Mouse (Mus musculus): Measurements from ENCODE around the gene Pid1. TPM values are rescaled to one million over a fixed set of nuclear protein-coding genes. Genes with fewer than 3 reads are reported as not detected.
A peak's percentile ranks its signal among the peaks of the same experiment; 100 is the strongest.

The Pid1 gene
- polyA plus RNA-seq, 1 experiment from 2014 or later, result 107 TPM

- Histone ChIP-seq H3K4me2 (replicated peaks) (no peak overlapping the region), H3K4me1 (no peaks in the 10 kb centered on the region), H3K4me3 (no peak overlapping the region), H3K36me3 (no peaks in the 10 kb centered on the region), H3K9ac (no peak overlapping the region), H3K27ac (no peak overlapping the region), H3K27me3 (replicated peaks) (no peaks in the 10 kb centered on the region), H3K9me3 (no peaks in the 10 kb centered on the region)
- 88% methylated on average over 2 of the region's 2 CpGs for WGBS
- ATAC-seq (ENCODE audit: low FRiP score, low read depth), result no peak
Observed at GRCm38 (mm10) chr1:84198887-84199286, 165.1 kb downstream of the Pid1 start.

DNA sequence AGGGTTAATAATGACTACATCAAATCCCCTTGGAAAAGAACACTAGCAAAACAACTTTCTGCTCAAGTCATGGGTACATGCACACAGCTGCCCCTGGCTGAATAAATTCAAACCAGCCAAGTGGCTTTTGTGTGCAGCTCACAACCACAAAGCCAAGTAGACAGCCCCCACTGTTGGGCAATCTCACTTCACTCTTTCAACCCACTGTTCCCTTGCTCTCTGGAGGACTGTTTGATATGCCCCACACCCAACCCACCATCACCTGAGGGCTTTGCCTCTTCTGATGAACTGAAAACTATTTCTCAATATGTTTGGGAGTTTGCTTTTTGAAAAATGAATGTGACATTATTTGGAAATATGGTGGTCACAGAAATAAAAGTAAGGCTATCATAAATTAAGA, 171.8 kb downstream of the Pid1 start:
- H3K4me2 ChIP-seq (replicated peaks), result no peak overlapping the region
- no peaks in the 10 kb centered on the region for H3K36me3 ChIP-seq
- no peaks in the 10 kb centered on the region for H3K4me1 ChIP-seq
- no peaks in the 10 kb centered on the region for H3K27me3 ChIP-seq (replicated peaks)
- H3K9ac ChIP-seq, result no peak overlapping the region
- no peaks in the 10 kb centered on the region for H3K9me3 ChIP-seq
- no peak overlapping the region for H3K27ac ChIP-seq
- ATAC-seq (ENCODE audit: low FRiP score, low read depth), result no peak
- H3K4me3 ChIP-seq, result no peak overlapping the region

DNA sequence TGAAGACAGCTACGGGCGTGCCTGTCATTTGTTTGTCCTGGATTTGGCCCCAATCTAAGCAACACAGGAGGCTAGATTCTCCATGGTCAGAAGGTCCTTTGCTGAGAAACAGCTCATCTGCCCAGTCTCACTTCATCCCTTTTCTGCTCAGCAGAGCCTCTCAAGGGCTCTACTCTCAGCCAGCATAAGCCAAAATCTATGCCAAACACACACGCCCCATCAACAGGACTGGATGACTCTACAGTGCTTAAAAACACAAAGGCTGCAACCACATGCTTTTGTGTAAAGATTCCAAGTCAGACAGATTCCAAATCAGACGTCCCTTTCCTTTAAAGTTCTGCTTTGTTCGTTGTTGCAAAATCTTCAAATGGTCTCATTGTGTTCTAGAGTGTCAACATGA, 174.5 kb downstream of the Pid1 start:
- H3K36me3 ChIP-seq, result no peaks in the 10 kb centered on the region
- H3K4me3 ChIP-seq, result no peak overlapping the region
- no peaks in the 10 kb centered on the region for H3K27me3 ChIP-seq (replicated peaks)
- WGBS, result 86% methylated on average over 5 of the region's 5 CpGs
- no peak overlapping the region for H3K9ac ChIP-seq
- no peak for ATAC-seq (ENCODE audit: low FRiP score, low read depth)
- no peak overlapping the region for H3K27ac ChIP-seq
- no peak overlapping the region for H3K4me2 ChIP-seq (replicated peaks)
- H3K4me1 ChIP-seq, result no peaks in the 10 kb centered on the region
- H3K9me3 ChIP-seq, result no peaks in the 10 kb centered on the region

DNA sequence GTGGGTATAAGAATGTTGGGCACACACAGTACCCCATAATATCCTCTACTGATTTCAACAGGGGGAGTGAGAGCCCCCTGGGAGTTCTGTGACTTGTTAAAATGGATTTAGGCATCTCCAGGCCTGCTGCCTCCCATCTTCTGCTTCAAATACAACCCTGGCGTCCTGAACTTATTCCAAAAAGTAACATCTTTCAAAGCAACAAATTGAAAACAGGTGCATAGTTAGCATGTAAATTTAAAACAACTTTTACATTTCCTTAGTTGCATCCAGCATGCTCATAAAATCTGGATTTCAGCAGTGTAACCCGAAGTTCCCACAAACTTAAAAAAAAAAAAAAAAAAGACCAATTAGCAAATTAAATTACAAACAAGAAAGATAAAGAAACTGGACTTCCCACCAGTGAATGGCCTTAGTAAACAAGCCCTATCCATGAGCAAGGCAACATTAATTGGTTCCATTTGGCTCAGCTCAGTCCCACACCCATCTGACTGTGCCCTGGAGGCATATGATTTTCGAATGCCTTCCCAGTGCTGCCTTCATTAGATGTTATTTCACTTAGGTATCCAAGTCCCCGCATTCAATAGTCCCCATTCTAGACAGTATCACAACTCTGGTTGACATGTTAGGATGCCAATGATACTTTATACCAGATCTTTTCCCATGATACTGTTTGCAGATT, 177.1 kb downstream of the Pid1 start:
- no peaks in the 10 kb centered on the region for H3K4me1 ChIP-seq
- WGBS, result 79% methylated on average over 4 of the region's 4 CpGs
- H3K27me3 ChIP-seq (replicated peaks), result no peaks in the 10 kb centered on the region
- no peak for ATAC-seq (ENCODE audit: low FRiP score, low read depth)
- H3K9me3 ChIP-seq, result no peaks in the 10 kb centered on the region
- no peak overlapping the region for H3K4me3 ChIP-seq
- H3K9ac ChIP-seq, result no peak overlapping the region
- no peak overlapping the region for H3K27ac ChIP-seq
- H3K36me3 ChIP-seq, result no peaks in the 10 kb centered on the region
- H3K4me2 ChIP-seq (replicated peaks), result no peak overlapping the region

DNA sequence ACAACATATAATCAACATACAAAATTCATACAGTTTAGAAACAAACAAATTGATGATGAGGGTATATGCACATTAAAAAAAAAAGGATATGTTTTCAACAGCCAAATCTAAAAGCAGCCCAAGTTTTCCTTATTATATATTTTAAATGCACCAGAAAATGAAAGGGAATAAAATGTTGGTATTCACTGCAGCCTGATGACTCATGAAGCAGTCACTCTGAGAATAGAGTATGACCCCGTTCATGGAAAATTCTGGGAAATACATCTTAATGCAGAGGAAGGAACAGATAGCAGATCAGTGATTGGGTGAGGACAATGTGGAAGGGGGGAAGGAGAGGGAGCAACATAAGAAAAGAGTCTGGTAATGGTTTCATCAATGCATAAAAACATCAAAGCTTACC, 186.3 kb downstream of the Pid1 start:
- Histone ChIP-seq H3K36me3 (no peaks in the 10 kb centered on the region; the same call in 1 of the 2 replicates), H3K9ac (no peak overlapping the region), H3K27me3 (replicated peaks) (no peaks in the 10 kb centered on the region), H3K4me2 (replicated peaks) (no peak overlapping the region), H3K4me1 (peaks cover 4% of the 10 kb centered on the region; the same call in 1 of the 2 replicates), H3K27ac (no peak overlapping the region), H3K9me3 (no peaks in the 10 kb centered on the region), H3K4me3 (no peak overlapping the region)
- 87% methylated on average over 1 of the region's 1 CpGs for WGBS
- no peak for ATAC-seq (ENCODE audit: low FRiP score, low read depth)

- Histone ChIP-seq H3K4me3 (no peak overlapping the region), H3K27ac (no peak overlapping the region), H3K36me3 (no peaks in the 10 kb centered on the region; the same call in 1 of the 2 replicates), H3K9ac (no peak overlapping the region), H3K9me3 (no peaks in the 10 kb centered on the region), H3K4me1 (peaks cover 4% of the 10 kb centered on the region; the same call in 1 of the 2 replicates), H3K4me2 (replicated peaks) (no peak overlapping the region), H3K27me3 (replicated peaks) (no peaks in the 10 kb centered on the region)
- WGBS, result 16% methylated on average over 2 of the region's 2 CpGs
- peak; percentile 82 for ATAC-seq (ENCODE audit: low FRiP score, low read depth)
Observed at GRCm38 (mm10) chr1:84177033-84177432, 186.9 kb downstream of the Pid1 start.

DNA sequence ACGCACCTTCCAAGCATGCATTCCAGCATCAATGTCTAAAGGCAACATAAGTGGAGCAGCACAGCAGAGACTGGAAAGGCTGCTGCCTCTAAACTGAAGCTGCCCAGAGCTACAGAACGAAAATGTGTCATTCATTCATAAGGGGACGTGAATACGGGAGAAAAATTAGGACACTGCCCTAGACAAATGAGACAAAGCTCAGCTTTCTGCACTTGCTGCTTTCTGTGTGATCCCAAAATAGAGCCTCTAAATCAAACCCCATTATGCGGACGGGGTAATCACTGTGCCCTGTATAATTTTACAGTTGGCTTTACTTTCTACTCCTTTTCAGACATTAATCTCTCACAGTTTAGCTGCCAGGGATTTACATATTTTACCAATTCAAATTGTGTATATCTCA, 191.0 kb downstream of the Pid1 start:
- H3K4me3 ChIP-seq, result no peak overlapping the region
- no peak overlapping the region for H3K9ac ChIP-seq
- no peak overlapping the region for H3K27ac ChIP-seq
- no peak for ATAC-seq (ENCODE audit: low FRiP score, low read depth)
- H3K36me3 ChIP-seq, result no peaks in the 10 kb centered on the region; the same call in 1 of the 2 replicates
- H3K4me2 ChIP-seq (replicated peaks), result no peak overlapping the region
- 65% methylated on average over 6 of the region's 6 CpGs for WGBS
- no peaks in the 10 kb centered on the region for H3K27me3 ChIP-seq (replicated peaks)
- H3K9me3 ChIP-seq, result no peaks in the 10 kb centered on the region
- peaks cover 4% of the 10 kb centered on the region; the same call in 1 of the 2 replicates for H3K4me1 ChIP-seq

DNA sequence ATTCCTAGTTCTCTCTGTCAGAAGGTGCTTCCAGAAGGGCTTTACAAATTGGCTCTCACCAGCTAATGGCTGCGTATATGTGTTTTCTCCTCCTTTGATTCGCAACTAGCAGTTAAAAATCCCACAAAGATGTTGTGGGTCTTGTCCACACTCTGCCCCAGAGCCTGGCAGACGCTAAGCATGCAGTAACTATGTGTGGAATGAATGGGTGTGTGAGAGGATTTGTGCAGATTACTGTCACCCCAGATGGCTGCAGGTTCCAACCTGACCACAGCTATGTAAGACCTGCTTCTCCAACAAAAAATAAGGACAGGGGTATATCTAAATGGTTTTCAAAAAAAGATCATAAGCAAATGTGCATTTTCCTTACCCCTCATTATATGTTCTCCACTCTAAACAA, 206.2 kb downstream of the Pid1 start:
- WGBS, result 86% methylated on average over 3 of the region's 3 CpGs
- Histone ChIP-seq H3K27ac (no peak overlapping the region), H3K4me3 (no peak overlapping the region), H3K27me3 (replicated peaks) (no peaks in the 10 kb centered on the region), H3K4me1 (no peaks in the 10 kb centered on the region), H3K9ac (no peak overlapping the region), H3K4me2 (replicated peaks) (no peak overlapping the region), H3K36me3 (no peaks in the 10 kb centered on the region), H3K9me3 (no peaks in the 10 kb centered on the region)
- ATAC-seq (ENCODE audit: low FRiP score, low read depth), result no peak

DNA sequence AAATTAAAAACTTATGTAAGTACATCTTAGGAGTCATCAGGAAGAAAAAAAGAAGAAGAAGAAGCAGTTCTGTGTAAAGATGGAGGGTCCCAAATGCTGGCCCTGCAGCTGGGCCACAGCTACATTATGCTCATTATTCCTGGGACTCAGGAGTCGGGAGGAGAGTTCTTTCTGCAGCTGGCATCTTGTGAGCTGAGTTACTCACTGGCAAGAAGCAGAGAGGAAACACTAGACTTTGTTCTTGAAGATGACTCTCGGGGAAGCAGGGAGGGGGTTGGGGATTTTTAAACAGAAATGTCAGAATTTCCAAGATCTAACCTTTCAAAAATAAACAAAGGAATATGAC, 208.4 kb downstream of the Pid1 start:
- H3K4me1 ChIP-seq, result no peaks in the 10 kb centered on the region
- H3K4me2 ChIP-seq (replicated peaks), result peak overlapping the region; percentile 22
- peak; percentile 63; the same call in 1 of the 2 replicates for ATAC-seq (ENCODE audit: low FRiP score, low read depth)
- no peak overlapping the region for H3K9ac ChIP-seq
- WGBS, result 16% methylated on average over 2 of the region's 2 CpGs
- H3K36me3 ChIP-seq, result no peaks in the 10 kb centered on the region
- H3K27ac ChIP-seq, result no peak overlapping the region
- no peaks in the 10 kb centered on the region for H3K27me3 ChIP-seq (replicated peaks)
- H3K9me3 ChIP-seq, result no peaks in the 10 kb centered on the region
- H3K4me3 ChIP-seq, result no peak overlapping the region

GRCm38 (mm10) chr1:84154725-84155584, 209.0 kb downstream of the Pid1 start:
- H3K4me2 ChIP-seq (replicated peaks), result peak overlapping the region; percentile 22; the same call in 1 of the 2 replicates
- no peaks in the 10 kb centered on the region for H3K9me3 ChIP-seq
- 50% methylated on average over 12 of the region's 12 CpGs for WGBS
- ATAC-seq (ENCODE audit: low FRiP score, low read depth), result peak; percentile 79
- no peak overlapping the region for H3K4me3 ChIP-seq
- H3K9ac ChIP-seq, result no peak overlapping the region
- no peak overlapping the region for H3K27ac ChIP-seq
- no peaks in the 10 kb centered on the region for H3K36me3 ChIP-seq
- no peaks in the 10 kb centered on the region for H3K27me3 ChIP-seq (replicated peaks)
- no peaks in the 10 kb centered on the region for H3K4me1 ChIP-seq

- H3K4me1 ChIP-seq, result no peaks in the 10 kb centered on the region
- no peak overlapping the region for H3K9ac ChIP-seq
- 0 out of 2 replicates have a peak, but pooled peaks have one; percentile 18 for ATAC-seq (ENCODE audit: low FRiP score, low read depth)
- H3K4me3 ChIP-seq, result no peak overlapping the region
- H3K9me3 ChIP-seq, result no peaks in the 10 kb centered on the region
- no peaks in the 10 kb centered on the region for H3K36me3 ChIP-seq
- WGBS, result 58% methylated on average over 4 of the region's 4 CpGs
- no peaks in the 10 kb centered on the region for H3K27me3 ChIP-seq (replicated peaks)
- no peak overlapping the region for H3K27ac ChIP-seq
- no peak overlapping the region for H3K4me2 ChIP-seq (replicated peaks)
Observed at GRCm38 (mm10) chr1:84153943-84154342, 210.0 kb downstream of the Pid1 start.

GRCm38 (mm10) chr1:84141561-84141960, 222.4 kb downstream of the Pid1 start:
- H3K9me3 ChIP-seq, result no peaks in the 10 kb centered on the region
- ATAC-seq (ENCODE audit: low FRiP score, low read depth), result no peak
- H3K4me1 ChIP-seq, result no peaks in the 10 kb centered on the region
- no peak overlapping the region for H3K9ac ChIP-seq
- H3K4me2 ChIP-seq (replicated peaks), result no peak overlapping the region
- no peak overlapping the region for H3K4me3 ChIP-seq
- WGBS, result 66% methylated on average over 1 of the region's 1 CpGs
- H3K27ac ChIP-seq, result no peak overlapping the region
- no peaks in the 10 kb centered on the region for H3K27me3 ChIP-seq (replicated peaks)
- no peaks in the 10 kb centered on the region for H3K36me3 ChIP-seq
